Mouse (Mus musculus) fibroblast of lung, adult 2 months (primary cell): ENCODE results near the gene Capn8.

Experiments used
- DNase-seq: peaks from one replicate; pipeline ENCODE4 v3.0.0-alpha.2; 2011; ENCODE audit warnings: low read depth

Capn8 gene

GRCm38 (mm10) chr1:182564408-182565120, at the start of gene Capn8:
Capn8 (plus strand) TSS chr1:182565007.
- no peak for DNase-seq

- DNase-seq = peak; percentile 57
Measured at GRCm38 (mm10) chr1:182516758-182517676, 47.8 kb upstream of the Capn8 start, which contains the start of gene Capn2. Capn2 (minus strand) TSS chr1:182517608.

GRCm38 (mm10) chr1:182517677-182518011, 47.2 kb upstream of the Capn8 start:
- no peak for DNase-seq

- no peak for DNase-seq
Measured at GRCm38 (mm10) chr1:182518143-182518680, 46.6 kb upstream of the Capn8 start.

- DNase-seq = no peak
Measured at GRCm38 (mm10) chr1:182518811-182519210, 46.0 kb upstream of the Capn8 start.

GRCm38 (mm10) chr1:182519341-182519740, 45.5 kb upstream of the Capn8 start:
- DNase-seq = no peak

GRCm38 (mm10) chr1:182520091-182520937, 44.5 kb upstream of the Capn8 start:
- DNase-seq = peak; percentile 99

GRCm38 (mm10) chr1:182520938-182521500, 43.8 kb upstream of the Capn8 start:
- DNase-seq = no peak

GRCm38 (mm10) chr1:182522961-182523360, 41.8 kb upstream of the Capn8 start:
- DNase-seq = no peak

- no peak for DNase-seq
Measured at GRCm38 (mm10) chr1:182523692-182524091, 41.1 kb upstream of the Capn8 start.

- no peak for DNase-seq
Measured at GRCm38 (mm10) chr1:182525601-182526000, 39.2 kb upstream of the Capn8 start.

GRCm38 (mm10) chr1:182527261-182527766, 37.5 kb upstream of the Capn8 start:
- no peak for DNase-seq

GRCm38 (mm10) chr1:182527921-182528858, 36.6 kb upstream of the Capn8 start:
- peak; percentile 87 for DNase-seq

GRCm38 (mm10) chr1:182533583-182533982, 31.2 kb upstream of the Capn8 start:
- DNase-seq = no peak

- DNase-seq = no peak
Measured at GRCm38 (mm10) chr1:182535080-182535481, 29.7 kb upstream of the Capn8 start.

GRCm38 (mm10) chr1:182539023-182539940, 25.5 kb upstream of the Capn8 start:
- peak; percentile 68 for DNase-seq

- no peak for DNase-seq
Measured at GRCm38 (mm10) chr1:182542110-182542509, 22.7 kb upstream of the Capn8 start.

GRCm38 (mm10) chr1:182543136-182543535, 21.7 kb upstream of the Capn8 start:
- peak; percentile 90 for DNase-seq

- no peak for DNase-seq
Measured at GRCm38 (mm10) chr1:182543906-182544305, 20.9 kb upstream of the Capn8 start.
